21 mouse cellular contexts compared by ENCODE assay signal in the genomic region with DNA sequence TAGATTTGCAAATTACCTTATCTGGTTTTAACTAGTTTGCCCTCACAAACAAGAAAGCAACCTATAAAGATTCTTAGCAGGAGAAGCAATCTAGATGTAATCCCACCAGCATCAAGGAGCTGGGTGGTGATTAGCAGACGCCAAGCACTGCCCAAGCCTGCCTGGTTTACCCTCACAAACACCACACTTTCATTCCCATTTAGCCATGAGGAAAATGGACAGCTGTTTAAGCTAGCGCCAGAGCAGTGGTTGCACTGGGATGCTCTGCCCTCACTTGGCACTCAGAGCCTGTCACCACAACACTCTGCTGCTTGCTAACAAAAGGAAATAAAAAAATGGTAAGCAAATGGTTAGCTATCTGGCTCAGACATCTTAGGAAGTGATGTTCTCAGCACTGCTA.
"Had no signal": no experiment of that assay in that cellular context is flagged by ENCODE, and none has a peak within 500 bp of the region (broad histone marks: within the 10 kb centered on the region; RNA-seq: fewer than 3 reads in every experiment).

No protein-coding gene starts in this region.

- H3K4me3 ChIP-seq: heart, embryonic 10.5 days; heart, embryonic 12.5 days; hindbrain, embryonic 13.5 days; hindbrain, embryonic 15.5 days; kidney, embryonic 15.5 days; limb, embryonic 10.5 days; limb, embryonic 12.5 days; liver, embryonic 13.5 days; liver, embryonic 15.5 days had no signal

- DNase-seq: gastrocnemius, postnatal 14 days; gastrocnemius, postnatal 36 days; heart, adult 18-20 months; heart, postnatal 10 days; kidney, adult 11 months; kidney, adult 2 months; kidney, adult 9 months; kidney, postnatal 14 days; kidney, postnatal 36 days; layer of hippocampus, adult 9-11 months; layer of hippocampus, postnatal 36 days; liver; liver, embryonic 13.5 days had no signal

- H3K36me3 ChIP-seq: heart, embryonic 10.5 days; heart, embryonic 12.5 days; hindbrain, embryonic 13.5 days; hindbrain, embryonic 15.5 days; kidney, embryonic 15.5 days; limb, embryonic 10.5 days; limb, embryonic 12.5 days; liver, embryonic 13.5 days; liver, embryonic 15.5 days had no signal

- H3K27me3 ChIP-seq: heart, embryonic 12.5 days; hindbrain, embryonic 13.5 days; hindbrain, embryonic 15.5 days; kidney, embryonic 15.5 days; limb, embryonic 12.5 days; liver, embryonic 13.5 days; liver, embryonic 15.5 days had no signal
